Mouse (Mus musculus): ENCODE results near the gene Mxra8. TPM values are rescaled to one million over a fixed set of nuclear protein-coding genes. Genes with fewer than 3 reads are reported as not detected.

Mxra8 gene
- polyA plus RNA-seq, 1 experiment from 2014 or later: 79.4 TPM

- peak; percentile 6; the same call in 1 of the 2 replicates for ATAC-seq (ENCODE audit: low FRiP score, low TSS enrichment)
- Histone ChIP-seq H3K4me2 (replicated peaks; ENCODE audit: low read depth) (peak overlapping the region; percentile 97), H3K9ac (ENCODE audit: low read length) (0 out of 2 replicates have a peak overlapping the region, but pooled peaks have one; percentile 31), H3K4me1 (replicated peaks; ENCODE audit: control insufficient read depth, insufficient read depth) (0 out of 2 replicates have a peak, but pooled peaks cover 3% of the 10 kb centered on the region), H3K27me3 (ENCODE audit: control insufficient read depth, insufficient read depth, low read length) (no peaks in the 10 kb centered on the region), H3K9me3 (ENCODE audit: control insufficient read depth, low read length) (no peaks in the 10 kb centered on the region), H3K36me3 (ENCODE audit: control insufficient read depth, insufficient read depth, low read length) (peaks cover 4% of the 10 kb centered on the region; the same call in 1 of the 2 replicates), H3K4me3 (ENCODE audit: low read depth, low read length) (no peak overlapping the region; the same call in 1 of the 2 replicates), H3K27ac (replicated peaks) (peak overlapping the region; percentile 97)
- no peak for TF ChIP-seq EP300 (optimal IDR thresholded peaks at IDR 0.05)
- no peak for TF ChIP-seq CTCF (IDR thresholded peaks at IDR 0.05; ENCODE audit: low read depth)
- 32% methylated on average over 8 of the region's 8 CpGs for WGBS
- DNase-seq (ENCODE audit: low spot score): no peak
These were observed 1.0 kb upstream of the Mxra8 start for GRCm38 (mm10) chr4:155838187-155839153.

DNA sequence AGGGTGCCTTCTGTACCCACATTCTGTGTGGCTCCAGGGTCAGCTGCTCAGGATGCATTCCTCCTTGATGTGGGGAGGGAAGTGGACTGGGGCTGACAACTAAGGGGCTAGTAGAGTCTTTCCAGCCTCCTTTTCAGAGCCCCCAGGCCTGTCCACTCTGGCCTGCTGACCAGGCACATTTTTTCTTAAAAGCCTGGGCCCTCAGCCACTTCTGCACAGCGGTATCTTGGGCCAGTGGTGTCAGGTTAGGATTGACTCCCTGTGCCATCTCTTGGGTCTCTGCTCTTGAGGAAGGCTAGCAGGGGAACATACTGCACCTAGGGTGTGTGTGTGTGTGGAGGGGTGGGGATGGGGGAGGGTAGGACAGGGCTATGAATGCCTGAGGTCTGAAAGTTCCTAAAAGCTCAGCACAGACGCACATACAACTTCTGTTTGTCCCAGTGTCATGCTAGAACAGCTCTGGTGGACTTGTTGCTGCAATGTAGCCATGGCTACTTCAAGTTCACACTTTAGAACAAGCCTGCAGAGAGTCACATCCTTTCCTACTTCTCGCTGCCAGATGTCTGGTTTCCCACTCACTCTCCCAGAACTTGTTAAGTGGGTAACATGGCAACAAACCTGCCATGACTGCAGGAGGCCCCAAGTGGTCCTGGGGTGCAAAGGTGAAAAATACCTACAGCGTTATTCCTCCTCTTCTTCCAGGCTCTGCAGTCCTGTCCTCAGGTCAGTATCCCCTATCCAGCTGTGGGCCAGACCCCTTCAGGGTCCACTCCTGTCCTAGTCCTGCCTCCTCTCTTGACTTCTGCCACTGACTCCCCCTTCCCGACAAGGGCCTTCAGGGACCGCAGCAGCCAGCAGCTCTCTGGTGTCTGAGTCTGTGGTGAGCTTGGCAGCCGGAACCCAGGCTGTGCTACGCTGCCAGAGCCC lies 859 bp downstream of the Mxra8 start:
- TF ChIP-seq EP300 (optimal IDR thresholded peaks at IDR 0.05): no peak
- Histone ChIP-seq H3K27me3 (ENCODE audit: control insufficient read depth, insufficient read depth, low read length) (no peaks in the 10 kb centered on the region), H3K4me2 (replicated peaks; ENCODE audit: low read depth) (peak overlapping the region; percentile 97), H3K9me3 (ENCODE audit: control insufficient read depth, low read length) (no peaks in the 10 kb centered on the region), H3K36me3 (ENCODE audit: control insufficient read depth, insufficient read depth, low read length) (peaks cover 4% of the 10 kb centered on the region; the same call in 1 of the 2 replicates), H3K4me1 (replicated peaks; ENCODE audit: control insufficient read depth, insufficient read depth) (0 out of 2 replicates have a peak, but pooled peaks cover 3% of the 10 kb centered on the region), H3K4me3 (ENCODE audit: low read depth, low read length) (peak overlapping the region; percentile 53), H3K9ac (ENCODE audit: low read length) (peak overlapping the region; percentile 69), H3K27ac (replicated peaks) (peak overlapping the region; percentile 97)
- DNase-seq (ENCODE audit: low spot score) (no peak), ATAC-seq (ENCODE audit: low FRiP score, low TSS enrichment) (peak; percentile 1; the same call in 1 of the 2 replicates)
- WGBS: 14% methylated on average over 8 of the region's 8 CpGs

DNA sequence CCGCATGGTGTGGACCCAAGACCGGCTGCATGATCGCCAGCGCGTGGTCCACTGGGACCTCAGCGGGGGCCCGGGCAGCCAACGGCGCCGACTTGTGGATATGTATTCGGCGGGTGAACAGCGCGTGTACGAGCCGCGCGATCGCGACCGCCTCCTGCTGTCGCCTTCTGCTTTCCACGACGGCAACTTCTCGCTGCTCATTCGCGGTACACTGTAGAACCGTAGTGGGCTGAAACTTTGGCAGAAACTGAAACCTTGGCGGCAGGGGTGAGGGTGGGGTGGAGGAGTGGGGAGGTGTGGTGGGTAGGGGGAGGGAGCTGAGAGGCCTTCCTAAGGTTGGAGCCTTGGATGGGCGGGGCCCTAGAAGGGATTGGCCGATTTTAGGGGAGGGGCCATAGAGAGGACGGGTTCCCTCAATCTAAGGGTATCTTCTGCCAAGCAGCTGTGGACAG lies 1.5 kb downstream of the Mxra8 start:
- peak overlapping the region; percentile 97 for H3K27ac ChIP-seq (replicated peaks)

DNA sequence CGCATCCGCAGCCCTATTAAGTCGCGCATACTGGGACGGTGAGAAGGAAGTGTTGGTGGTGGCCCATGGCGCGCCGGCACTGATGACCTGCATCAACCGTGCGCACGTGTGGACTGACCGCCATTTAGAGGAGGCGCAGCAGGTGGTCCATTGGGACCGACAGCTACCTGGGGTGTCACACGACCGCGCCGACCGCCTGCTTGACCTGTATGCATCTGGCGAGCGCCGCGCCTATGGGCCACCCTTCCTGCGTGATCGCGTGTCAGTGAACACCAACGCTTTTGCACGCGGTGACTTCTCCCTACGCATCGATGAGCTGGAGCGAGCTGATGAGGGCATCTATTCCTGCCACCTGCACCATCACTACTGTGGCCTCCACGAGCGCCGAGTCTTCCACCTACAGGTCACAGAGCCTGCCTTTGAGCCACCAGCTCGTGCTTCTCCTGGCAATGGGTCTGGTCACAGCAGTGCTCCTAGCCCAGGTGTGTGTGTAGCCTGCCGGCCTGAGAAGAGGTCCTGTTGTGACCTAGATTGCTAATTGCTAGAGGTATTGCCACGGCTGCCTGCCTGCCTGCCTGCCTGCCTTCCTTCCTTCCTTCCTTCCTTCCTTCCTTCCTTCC lies 2.3 kb downstream of the Mxra8 start:
- peaks cover 4% of the 10 kb centered on the region; the same call in 1 of the 2 replicates for H3K36me3 ChIP-seq (ENCODE audit: control insufficient read depth, insufficient read depth, low read length)
- ATAC-seq (ENCODE audit: low FRiP score, low TSS enrichment): no peak

More for the DNA sequence above, 1.5 kb downstream of the Mxra8 start:
- TF ChIP-seq EP300 (optimal IDR thresholded peaks at IDR 0.05): no peak
- peak; percentile 74 for TF ChIP-seq CTCF (IDR thresholded peaks at IDR 0.05; ENCODE audit: low read depth)
- 1% methylated on average over 32 of the region's 32 CpGs for WGBS
- peak overlapping the region; percentile 97 for H3K4me2 ChIP-seq (replicated peaks; ENCODE audit: low read depth)
- H3K9ac ChIP-seq (ENCODE audit: low read length): peak overlapping the region; percentile 69
- no peaks in the 10 kb centered on the region for H3K9me3 ChIP-seq (ENCODE audit: control insufficient read depth, low read length)
- ATAC-seq (ENCODE audit: low FRiP score, low TSS enrichment) (peak; percentile 38), DNase-seq (ENCODE audit: low spot score) (peak; percentile 73)
- H3K27me3 ChIP-seq (ENCODE audit: control insufficient read depth, insufficient read depth, low read length): no peaks in the 10 kb centered on the region
- H3K36me3 ChIP-seq (ENCODE audit: control insufficient read depth, insufficient read depth, low read length): peaks cover 4% of the 10 kb centered on the region; the same call in 1 of the 2 replicates
- H3K4me1 ChIP-seq (replicated peaks; ENCODE audit: control insufficient read depth, insufficient read depth): 0 out of 2 replicates have a peak, but pooled peaks cover 3% of the 10 kb centered on the region
- H3K4me3 ChIP-seq (ENCODE audit: low read depth, low read length): peak overlapping the region; percentile 53

GRCm38 (mm10) chr4:155843231-155843630 lies 3.8 kb downstream of the Mxra8 start:
- Histone ChIP-seq H3K27me3 (ENCODE audit: control insufficient read depth, insufficient read depth, low read length) (no peaks in the 10 kb centered on the region), H3K36me3 (ENCODE audit: control insufficient read depth, insufficient read depth, low read length) (peaks cover 4% of the 10 kb centered on the region; the same call in 1 of the 2 replicates), H3K9me3 (ENCODE audit: control insufficient read depth, low read length) (no peaks in the 10 kb centered on the region), H3K9ac (ENCODE audit: low read length) (no peak overlapping the region), H3K4me2 (replicated peaks; ENCODE audit: low read depth) (no peak overlapping the region), H3K4me1 (replicated peaks; ENCODE audit: control insufficient read depth, insufficient read depth) (peaks cover 6% of the 10 kb centered on the region; the same call in 1 of the 2 replicates), H3K27ac (replicated peaks) (no peak overlapping the region), H3K4me3 (ENCODE audit: low read depth, low read length) (no peak overlapping the region)
- DNase-seq (ENCODE audit: low spot score) (no peak), ATAC-seq (ENCODE audit: low FRiP score, low TSS enrichment) (no peak)
- 94% methylated on average over 5 of the region's 5 CpGs for WGBS
- TF ChIP-seq EP300 (optimal IDR thresholded peaks at IDR 0.05): no peak
- no peak for TF ChIP-seq CTCF (IDR thresholded peaks at IDR 0.05; ENCODE audit: low read depth)

More for the DNA sequence above, 2.3 kb downstream of the Mxra8 start:
- H3K9me3 ChIP-seq (ENCODE audit: control insufficient read depth, low read length): no peaks in the 10 kb centered on the region
- 46% methylated on average over 38 of the region's 38 CpGs for WGBS
- H3K4me1 ChIP-seq (replicated peaks; ENCODE audit: control insufficient read depth, insufficient read depth): 0 out of 2 replicates have a peak, but pooled peaks cover 5% of the 10 kb centered on the region
- no peaks in the 10 kb centered on the region for H3K27me3 ChIP-seq (ENCODE audit: control insufficient read depth, insufficient read depth, low read length)
- H3K27ac ChIP-seq (replicated peaks): no peak overlapping the region
- H3K4me3 ChIP-seq (ENCODE audit: low read depth, low read length): peak overlapping the region; percentile 53; the same call in 1 of the 2 replicates
- H3K4me2 ChIP-seq (replicated peaks; ENCODE audit: low read depth): peak overlapping the region; percentile 97
- DNase-seq (ENCODE audit: low spot score): no peak
- no peak overlapping the region for H3K9ac ChIP-seq (ENCODE audit: low read length)
- no peak for TF ChIP-seq CTCF (IDR thresholded peaks at IDR 0.05; ENCODE audit: low read depth)
- TF ChIP-seq EP300 (optimal IDR thresholded peaks at IDR 0.05): no peak

Measured in stomach, postnatal 0 days (tissue).